ENCODE assay signal across 18 mouse cellular contexts in genomic region chr11:89388851-89389250, GRCm38 (mm10).
"Had no signal": no experiment of that assay in that cellular context is flagged by ENCODE, and none has a peak within 500 bp of the region (broad histone marks: within the 10 kb centered on the region; RNA-seq: fewer than 3 reads in every experiment).

No protein-coding gene starts in this region.

- H3K9ac ChIP-seq: liver, postnatal 0 days; lung, embryonic 15.5 days; midbrain, embryonic 13.5 days; midbrain, embryonic 15.5 days; neural tube, embryonic 13.5 days; stomach, embryonic 15.5 days had no signal

- ATAC-seq: liver, postnatal 0 days; lung, postnatal 0 days; midbrain, embryonic 13.5 days; midbrain, embryonic 15.5 days had no signal

- H3K27ac ChIP-seq: lung, embryonic 15.5 days; macrophage; midbrain, embryonic 13.5 days; midbrain, embryonic 15.5 days; neural tube, embryonic 13.5 days; stomach, embryonic 15.5 days; stomach, postnatal 0 days had no signal

- H3K4me2 ChIP-seq: lung, embryonic 15.5 days; midbrain, embryonic 11.5 days; midbrain, embryonic 13.5 days; midbrain, embryonic 15.5 days; neural tube, embryonic 13.5 days; stomach, embryonic 15.5 days had no signal

- H3K4me3 ChIP-seq: lung, embryonic 15.5 days; megakaryocyte, embryonic 14.5 days; midbrain, embryonic 13.5 days; midbrain, embryonic 15.5 days; neural tube, embryonic 13.5 days; stomach, embryonic 15.5 days had no signal

- H3K27me3 ChIP-seq: lung, embryonic 15.5 days; megakaryocyte, embryonic 14.5 days; midbrain, embryonic 13.5 days; midbrain, embryonic 15.5 days; neural tube, embryonic 13.5 days; stomach, embryonic 15.5 days had no signal

- H3K36me3 ChIP-seq: lung, embryonic 15.5 days; midbrain, embryonic 13.5 days; midbrain, embryonic 15.5 days; neural tube, embryonic 13.5 days; stomach, embryonic 15.5 days had no signal

- H3K4me1 ChIP-seq: megakaryocyte, embryonic 14.5 days; midbrain, embryonic 13.5 days; midbrain, embryonic 15.5 days; neural tube, embryonic 13.5 days; stomach, embryonic 15.5 days had no signal

- DNase-seq: liver, postnatal 0 days; lung, adult 2 months; lung, postnatal 14 days; lung, postnatal 36 days; right cerebral cortex, postnatal 14 days; thymus, adult 2 months; thymus, postnatal 25 days; thymus, postnatal 4 days had no signal

- H3K9me3 ChIP-seq: lung, embryonic 15.5 days; midbrain, embryonic 13.5 days; midbrain, embryonic 15.5 days; neural tube, embryonic 13.5 days; stomach, embryonic 15.5 days had no signal
